Mouse (Mus musculus): ENCODE data around the gene Tspan3. TPM values are rescaled to one million over a fixed set of nuclear protein-coding genes. Genes with fewer than 3 reads are reported as not detected.

Tspan3 gene
- polyA plus RNA-seq (2016; fragmentation: Nextera tagmentation; extraction: Ambion mirVana), result 399 and 412 TPM in 2 replicates

DNA sequence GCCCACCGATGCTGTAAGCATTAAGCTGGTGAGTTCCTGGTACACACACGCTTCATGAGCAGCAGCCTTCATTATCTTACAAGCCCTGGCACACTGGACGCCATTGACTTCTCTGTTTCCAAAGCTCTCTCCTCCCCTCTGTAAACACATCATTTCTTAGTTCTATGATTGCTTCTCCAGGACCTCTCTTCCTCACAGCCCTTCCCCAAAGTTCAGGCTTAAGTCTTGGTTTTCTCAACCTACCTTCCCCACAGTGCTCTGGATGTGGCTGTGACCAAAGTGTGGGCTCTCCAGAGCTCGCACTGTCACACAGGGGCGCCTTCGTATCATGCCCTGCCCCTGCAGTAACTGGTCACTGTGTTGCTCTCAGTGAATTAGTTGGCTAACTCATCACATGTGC is at the start of gene Tspan3:
Gene Tspan3 (minus strand): TSS at position 101 of the 400 bp plus-strand sequence.
- H3K4me1 ChIP-seq, result peaks cover 15% of the 10 kb centered on the region
- WGBS, result 90% methylated on average over 6 of the region's 6 CpGs

DNA sequence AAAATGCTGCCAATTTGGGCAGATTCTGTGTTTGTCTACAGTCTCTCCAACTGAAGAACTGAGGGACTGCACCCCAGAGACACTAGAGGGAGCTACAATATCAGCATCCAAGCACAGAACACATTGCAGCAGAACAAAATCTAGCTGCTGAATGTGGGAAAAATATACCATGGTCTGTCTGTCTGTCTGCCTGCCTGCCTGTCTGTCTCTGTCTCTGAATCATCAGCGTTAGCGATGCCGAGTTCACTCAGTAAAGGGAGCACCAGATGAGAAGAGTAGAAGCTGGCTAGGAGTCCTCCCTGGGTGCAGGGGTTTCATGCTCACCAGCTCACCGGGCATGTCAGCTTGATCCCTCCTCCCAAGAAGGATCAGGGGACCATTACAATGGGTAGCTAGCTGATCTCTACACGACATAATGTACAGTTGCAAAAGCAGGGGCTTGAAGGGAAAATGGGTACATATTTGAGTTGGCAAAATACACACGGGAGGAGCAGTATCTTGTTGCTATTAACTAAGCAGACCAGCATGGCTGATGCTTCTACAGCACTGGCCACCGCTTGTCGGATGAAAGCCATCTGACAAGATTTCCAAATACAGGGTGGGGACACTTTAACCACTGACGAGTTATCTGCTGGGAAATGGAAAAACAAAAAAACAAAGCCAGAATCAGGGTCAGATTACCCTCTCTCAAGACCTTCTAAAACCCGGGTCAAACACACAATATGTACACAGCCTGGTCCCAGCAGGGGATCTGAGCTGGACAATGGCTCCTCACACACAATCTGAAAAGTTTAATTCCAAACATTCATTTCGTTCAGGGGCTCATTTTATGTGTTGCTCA is 48.4 kb upstream of the Tspan3 start:
- no peaks in the 10 kb centered on the region for H3K9me3 ChIP-seq
- H3K4me1 ChIP-seq, result peaks cover 18% of the 10 kb centered on the region
- 0 out of 2 replicates have a peak, but pooled peaks cover 10% of the 10 kb centered on the region for H3K36me3 ChIP-seq
- DNase-seq (ENCODE audit: low spot score), result no peak
- no peaks in the 10 kb centered on the region for H3K27me3 ChIP-seq (ENCODE audit: insufficient read depth, poor library complexity, severe bottlenecking)
- WGBS, result 40% methylated on average over 11 of the region's 11 CpGs
- H3K27ac ChIP-seq, result peak overlapping the region; percentile 50
- no peak overlapping the region for H3K4me3 ChIP-seq

More for the DNA sequence above, at the start of gene Tspan3:
- Histone ChIP-seq H3K27ac (no peak within 1 kb of the TSS), H3K4me3 (no peak within 1 kb of the TSS), H3K9me3 (no peaks in the 10 kb centered on the region), H3K36me3 (no peaks in the 10 kb centered on the region), H3K27me3 (ENCODE audit: insufficient read depth, poor library complexity, severe bottlenecking) (no peaks in the 10 kb centered on the region; the same call in 1 of the 2 replicates)
- no peak for DNase-seq (ENCODE audit: low spot score)

DNA sequence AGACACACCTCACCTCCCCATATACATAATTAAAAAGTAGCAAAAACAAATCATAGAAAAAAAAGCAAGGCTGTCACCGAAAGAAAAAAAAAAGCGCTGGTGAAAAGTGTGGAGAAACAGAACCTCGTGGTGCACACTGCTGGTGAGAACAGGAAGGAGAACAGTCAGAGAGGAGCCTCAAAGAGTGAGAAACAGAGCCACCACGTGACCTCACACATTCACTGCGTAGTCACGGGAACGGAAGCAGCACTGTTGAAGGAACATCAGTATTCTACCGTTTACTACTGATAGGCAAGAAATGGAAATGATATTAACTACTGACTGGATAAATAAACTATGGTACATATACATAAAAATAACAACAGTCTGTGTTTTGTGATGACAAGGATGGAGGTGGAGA is 43.5 kb upstream of the Tspan3 start:
- 83% methylated on average over 8 of the region's 8 CpGs for WGBS
- Histone ChIP-seq H3K4me3 (no peak overlapping the region), H3K36me3 (peaks cover 41% of the 10 kb centered on the region), H3K4me1 (peaks cover 9% of the 10 kb centered on the region), H3K9me3 (no peaks in the 10 kb centered on the region), H3K27ac (no peak overlapping the region), H3K27me3 (ENCODE audit: insufficient read depth, poor library complexity, severe bottlenecking) (no peaks in the 10 kb centered on the region)
- DNase-seq (ENCODE audit: low spot score), result no peak

DNA sequence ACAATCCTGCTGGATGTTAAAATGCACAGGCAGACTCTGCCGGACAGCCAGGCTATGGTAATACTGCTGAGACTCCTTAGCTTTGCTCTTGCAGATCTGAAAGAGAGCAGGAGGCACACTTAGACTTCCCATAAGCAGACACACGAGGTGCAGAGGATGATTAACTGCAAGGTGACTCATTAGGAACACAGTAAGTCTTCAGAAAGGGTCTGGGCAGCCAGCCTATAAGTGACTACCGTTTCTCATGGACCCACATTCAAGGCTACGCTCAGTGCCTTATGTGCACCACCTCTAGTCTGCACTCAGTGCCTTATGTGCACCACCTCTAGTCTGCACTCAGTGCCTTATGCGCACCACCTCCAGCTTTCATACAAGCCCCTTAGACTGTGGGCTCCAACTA is 42.2 kb upstream of the Tspan3 start:
- H3K27me3 ChIP-seq (ENCODE audit: insufficient read depth, poor library complexity, severe bottlenecking), result no peaks in the 10 kb centered on the region
- DNase-seq (ENCODE audit: low spot score), result no peak
- H3K9me3 ChIP-seq, result no peaks in the 10 kb centered on the region
- no peak overlapping the region for H3K4me3 ChIP-seq
- H3K27ac ChIP-seq, result no peak overlapping the region
- H3K4me1 ChIP-seq, result peaks cover 5% of the 10 kb centered on the region
- 86% methylated on average over 5 of the region's 5 CpGs for WGBS
- H3K36me3 ChIP-seq, result peaks cover 41% of the 10 kb centered on the region

DNA sequence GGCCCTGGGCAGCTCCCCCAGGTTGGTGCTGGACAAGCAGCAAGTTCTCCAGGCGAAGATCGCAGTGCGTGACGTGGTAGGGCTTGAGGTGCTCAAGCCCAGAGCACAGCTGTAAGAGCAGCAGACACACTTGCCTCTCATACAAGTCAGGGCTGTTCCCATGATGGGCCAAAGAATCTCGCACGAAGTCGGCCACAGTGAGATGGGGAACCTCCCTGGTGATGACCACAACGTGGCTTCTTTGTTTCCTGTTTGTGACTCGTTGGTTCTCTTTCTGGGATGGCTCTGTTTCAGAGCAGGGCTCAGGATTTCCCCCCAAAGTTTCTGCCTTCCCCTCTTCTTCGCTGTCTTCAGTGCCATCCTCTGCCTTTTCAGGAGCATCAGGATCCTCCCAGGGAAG is 41.8 kb upstream of the Tspan3 start:
- 87% methylated on average over 10 of the region's 10 CpGs for WGBS
- no peak overlapping the region for H3K4me3 ChIP-seq

DNA sequence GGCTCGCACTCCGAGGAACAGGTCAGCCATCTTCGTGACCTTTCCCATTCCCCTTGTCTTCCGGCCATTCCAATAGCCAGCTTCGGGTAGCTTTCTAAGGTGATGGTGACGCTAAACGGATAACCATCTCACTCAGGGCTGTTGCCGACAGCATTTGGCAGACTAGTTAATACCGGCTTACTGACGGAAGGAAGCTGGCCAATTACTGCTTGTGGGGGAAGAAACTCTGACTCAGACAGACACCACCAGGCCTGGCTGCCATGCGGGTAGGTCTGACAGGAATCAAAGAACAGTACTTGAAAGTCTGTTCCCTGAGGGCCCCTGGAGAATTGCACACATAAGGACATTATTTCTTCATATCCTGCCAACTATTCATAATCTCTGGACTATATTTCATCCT is 40.1 kb upstream of the Tspan3 start:
- Histone ChIP-seq H3K36me3 (peaks cover 40% of the 10 kb centered on the region), H3K9me3 (no peaks in the 10 kb centered on the region), H3K4me3 (no peak overlapping the region), H3K27ac (no peak overlapping the region), H3K27me3 (ENCODE audit: insufficient read depth, poor library complexity, severe bottlenecking) (no peaks in the 10 kb centered on the region), H3K4me1 (peaks cover 14% of the 10 kb centered on the region)
- DNase-seq (ENCODE audit: low spot score), result no peak
- 82% methylated on average over 11 of the region's 11 CpGs for WGBS

More for the DNA sequence above, 41.8 kb upstream of the Tspan3 start:
- Histone ChIP-seq H3K27ac (no peak overlapping the region), H3K36me3 (peaks cover 41% of the 10 kb centered on the region), H3K4me1 (peaks cover 5% of the 10 kb centered on the region), H3K9me3 (no peaks in the 10 kb centered on the region), H3K27me3 (ENCODE audit: insufficient read depth, poor library complexity, severe bottlenecking) (no peaks in the 10 kb centered on the region)
- DNase-seq (ENCODE audit: low spot score), result no peak

DNA sequence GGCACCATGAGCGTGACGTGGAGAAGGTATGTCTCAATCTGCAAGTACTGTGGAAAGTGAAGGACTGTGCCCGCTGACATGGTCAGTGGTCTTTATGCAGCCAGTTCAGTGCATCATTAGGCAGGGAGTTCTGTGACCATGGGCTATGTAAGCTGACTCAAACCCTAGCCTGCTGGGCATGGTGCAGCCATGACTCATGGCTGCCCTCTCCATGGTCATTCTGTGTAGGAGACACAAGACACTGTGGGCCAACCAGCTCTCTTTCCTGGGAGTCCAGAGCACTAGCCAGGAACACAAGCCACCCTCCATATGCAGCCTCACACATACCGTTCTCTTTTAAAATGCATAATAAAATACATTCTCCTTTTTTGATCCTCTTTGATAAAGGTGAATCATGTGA is 39.0 kb upstream of the Tspan3 start:
- Histone ChIP-seq H3K9me3 (no peaks in the 10 kb centered on the region), H3K27ac (no peak overlapping the region), H3K36me3 (peaks cover 31% of the 10 kb centered on the region), H3K4me1 (peaks cover 9% of the 10 kb centered on the region), H3K27me3 (ENCODE audit: insufficient read depth, poor library complexity, severe bottlenecking) (no peaks in the 10 kb centered on the region), H3K4me3 (no peak overlapping the region)
- WGBS, result 94% methylated on average over 4 of the region's 4 CpGs
- DNase-seq (ENCODE audit: low spot score), result no peak

DNA sequence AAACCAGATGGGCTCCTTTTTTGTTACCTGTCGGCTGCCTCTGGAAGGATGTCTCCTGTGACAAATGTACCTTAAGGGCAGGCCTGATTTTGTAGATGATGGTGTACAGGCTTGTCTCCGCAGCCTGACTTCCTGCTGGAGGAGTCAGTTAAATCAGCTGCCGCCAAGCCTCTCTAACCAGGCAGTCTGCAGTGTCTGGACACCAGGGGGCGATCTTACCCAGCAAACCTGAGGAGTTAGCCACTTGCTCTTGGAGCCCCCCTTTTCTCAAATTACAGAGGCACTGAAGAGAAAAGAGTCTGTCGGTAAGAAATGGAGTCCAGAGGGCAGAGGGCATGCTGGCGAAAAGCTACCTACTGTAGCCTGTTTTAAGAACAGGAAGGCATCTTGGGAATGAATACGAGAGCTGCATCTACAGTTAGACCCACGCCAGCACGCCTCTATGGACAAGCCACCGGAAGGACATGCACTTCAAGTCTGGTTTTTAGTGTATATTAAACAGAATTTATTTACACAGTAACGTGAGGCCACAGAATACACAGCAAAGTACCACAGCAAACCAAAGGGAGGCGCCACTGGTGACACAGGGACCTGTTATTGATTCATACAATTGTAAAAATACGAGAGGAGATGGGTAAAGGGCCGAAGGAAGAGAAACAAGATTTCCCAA is 35.5 kb upstream of the Tspan3 start:
- WGBS, result 45% methylated on average over 14 of the region's 14 CpGs
- no peak overlapping the region for H3K4me3 ChIP-seq
- DNase-seq (ENCODE audit: low spot score), result peak; percentile 87

DNA sequence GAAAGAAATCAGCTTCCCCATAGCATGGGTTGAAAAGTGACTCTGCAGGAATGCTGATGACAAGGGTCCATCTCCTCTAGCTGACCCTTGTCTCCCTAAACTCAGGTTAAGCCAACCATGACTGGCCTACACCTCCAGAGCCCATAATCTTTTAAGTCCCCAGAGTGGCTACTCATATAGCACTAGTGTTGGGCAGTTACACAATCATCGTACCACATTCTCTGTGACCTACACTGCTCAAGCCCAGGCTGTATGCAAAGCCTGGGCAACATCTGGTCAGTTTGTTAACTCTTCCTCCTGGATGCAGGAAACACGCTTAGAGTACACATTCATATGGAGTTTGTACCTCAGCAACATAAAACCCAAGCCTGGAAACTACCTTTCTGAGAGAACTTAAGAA is 34.9 kb upstream of the Tspan3 start:
- 60% methylated on average over 2 of the region's 2 CpGs for WGBS
- no peak overlapping the region for H3K27ac ChIP-seq
- DNase-seq (ENCODE audit: low spot score), result no peak

More for the DNA sequence above, 35.5 kb upstream of the Tspan3 start:
- Histone ChIP-seq H3K9me3 (no peaks in the 10 kb centered on the region), H3K36me3 (peaks cover 17% of the 10 kb centered on the region), H3K4me1 (peaks cover 9% of the 10 kb centered on the region), H3K27ac (no peak overlapping the region), H3K27me3 (ENCODE audit: insufficient read depth, poor library complexity, severe bottlenecking) (no peaks in the 10 kb centered on the region)

DNA sequence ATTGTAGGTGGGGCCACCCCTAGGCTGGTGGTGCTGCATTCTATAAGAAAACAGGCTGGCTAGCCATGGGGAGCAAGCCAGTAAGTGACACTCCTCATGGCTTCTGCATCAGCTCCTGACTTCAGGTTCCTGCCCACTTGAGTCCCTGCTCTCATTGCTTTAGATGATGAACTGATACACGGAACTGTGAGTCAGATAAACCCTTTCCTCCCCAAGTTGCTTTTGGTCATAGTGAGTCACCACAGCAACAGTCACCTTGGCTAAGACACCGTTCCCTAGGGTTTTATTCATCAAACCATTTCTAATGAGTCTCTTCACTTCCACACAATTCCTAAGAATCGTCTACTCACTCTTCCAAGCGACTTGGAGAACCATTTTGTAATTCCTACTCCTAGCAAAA is 31.6 kb upstream of the Tspan3 start:
- Histone ChIP-seq H3K9me3 (no peaks in the 10 kb centered on the region), H3K27ac (no peak overlapping the region), H3K4me1 (peaks cover 17% of the 10 kb centered on the region), H3K36me3 (no peaks in the 10 kb centered on the region), H3K4me3 (no peak overlapping the region), H3K27me3 (ENCODE audit: insufficient read depth, poor library complexity, severe bottlenecking) (peaks cover 6% of the 10 kb centered on the region; the same call in 1 of the 2 replicates)
- no peak for DNase-seq (ENCODE audit: low spot score)
- 72% methylated on average over 4 of the region's 4 CpGs for WGBS

More for the DNA sequence above, 34.9 kb upstream of the Tspan3 start:
- peaks cover under 1% of the 10 kb centered on the region; the same call in 1 of the 2 replicates for H3K27me3 ChIP-seq (ENCODE audit: insufficient read depth, poor library complexity, severe bottlenecking)
- H3K36me3 ChIP-seq, result peaks cover 11% of the 10 kb centered on the region; the same call in 1 of the 2 replicates
- H3K4me3 ChIP-seq, result no peak overlapping the region
- no peaks in the 10 kb centered on the region for H3K9me3 ChIP-seq
- peaks cover 9% of the 10 kb centered on the region for H3K4me1 ChIP-seq

DNA sequence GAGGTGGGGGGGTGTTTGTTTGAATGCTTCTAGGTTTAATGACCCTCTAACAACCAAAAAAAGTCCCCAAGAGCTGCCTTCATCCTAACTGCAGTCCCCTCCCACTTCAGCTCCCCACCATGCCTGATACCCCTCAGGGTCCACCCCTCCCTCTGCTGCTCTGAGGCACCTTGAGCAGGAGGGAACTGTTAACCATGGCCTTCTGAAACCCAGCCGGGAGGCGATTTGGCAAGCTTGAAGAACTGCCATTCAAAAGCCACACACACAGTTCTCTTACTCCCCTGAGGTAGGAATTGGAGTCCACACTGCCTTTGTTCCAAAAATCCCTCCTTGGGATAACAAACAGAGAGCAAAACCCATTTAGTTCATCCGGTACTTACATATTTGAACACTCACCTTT is 29.9 kb upstream of the Tspan3 start:
- Histone ChIP-seq H3K27ac (no peak overlapping the region), H3K4me1 (peaks cover 9% of the 10 kb centered on the region), H3K36me3 (no peaks in the 10 kb centered on the region), H3K9me3 (no peaks in the 10 kb centered on the region), H3K4me3 (no peak overlapping the region), H3K27me3 (ENCODE audit: insufficient read depth, poor library complexity, severe bottlenecking) (peaks cover 6% of the 10 kb centered on the region; the same call in 1 of the 2 replicates)
- 64% methylated on average over 3 of the region's 3 CpGs for WGBS
- no peak for DNase-seq (ENCODE audit: low spot score)

DNA sequence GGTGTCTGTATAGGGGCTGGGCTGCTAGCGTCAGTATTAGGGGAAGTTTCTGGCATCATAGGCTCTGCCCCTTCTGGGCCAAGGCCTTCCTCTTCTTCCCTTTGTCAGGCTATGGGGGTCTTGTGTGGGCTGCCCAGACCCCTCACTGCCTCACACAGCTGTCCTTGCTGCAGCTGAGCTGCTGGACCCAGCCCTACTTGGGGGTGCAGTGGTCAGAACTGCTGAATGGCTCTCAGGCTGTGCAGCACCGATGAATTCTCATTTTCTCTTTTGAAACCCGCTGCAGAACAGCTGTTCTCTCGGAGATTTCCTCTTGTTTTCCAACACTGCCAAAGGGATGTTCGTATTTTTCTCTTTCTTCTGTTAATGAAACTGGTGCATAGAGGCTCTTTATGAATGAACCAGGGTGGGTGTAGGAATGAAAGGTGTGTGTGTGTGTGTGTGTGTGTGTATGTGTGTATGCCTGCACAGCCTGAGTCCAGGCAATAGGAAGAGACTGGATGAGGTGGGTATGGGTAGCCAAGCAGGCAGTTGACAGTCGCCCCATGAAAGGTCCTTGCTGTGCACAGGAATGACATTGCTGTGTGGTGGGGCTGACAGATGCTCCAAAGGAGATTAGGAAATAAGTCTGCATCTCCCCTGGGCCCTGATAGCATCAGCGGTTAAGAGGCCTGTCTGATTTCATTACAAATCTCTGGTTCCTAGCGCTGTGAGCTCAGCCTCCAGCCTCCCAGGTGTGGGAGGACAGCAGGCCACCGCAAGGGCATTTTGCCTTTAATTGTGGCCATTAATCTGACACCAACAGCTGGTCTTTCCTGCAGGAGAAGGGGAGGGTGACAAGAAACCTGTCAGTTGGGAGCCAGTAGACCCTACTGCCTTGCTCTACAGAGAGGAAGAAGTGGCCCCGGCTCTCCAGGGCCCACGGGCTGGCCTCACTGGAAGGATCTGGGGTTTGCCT is 26.5 kb upstream of the Tspan3 start:
- H3K4me3 ChIP-seq, result no peak overlapping the region
- 59% methylated on average over 11 of the region's 11 CpGs for WGBS

More for the DNA sequence above, 26.5 kb upstream of the Tspan3 start:
- peaks cover 13% of the 10 kb centered on the region for H3K4me1 ChIP-seq
- H3K27ac ChIP-seq, result no peak overlapping the region
- no peaks in the 10 kb centered on the region for H3K36me3 ChIP-seq
- no peaks in the 10 kb centered on the region for H3K9me3 ChIP-seq
- no peak for DNase-seq (ENCODE audit: low spot score)
- peaks cover 6% of the 10 kb centered on the region; the same call in 1 of the 2 replicates for H3K27me3 ChIP-seq (ENCODE audit: insufficient read depth, poor library complexity, severe bottlenecking)
